Mouse (Mus musculus) 3134 (cell line): ENCODE data around the gene Gm11037.
A peak's percentile ranks its signal among the peaks of the same experiment; 100 is the strongest.

Experiments
- DNase-seq: peaks from one replicate; pipeline ENCODE4 v3.0.0-alpha.2; 2011; ENCODE audit warnings: low spot score; ENCODE audit not compliant: insufficient read length; ENCODE audit errors: extremely low read depth

Gm11037 gene

GRCm38 (mm10) chr2:131147043-131147365, 13.7 kb downstream of the Gm11037 start:
- DNase-seq: no peak

GRCm38 (mm10) chr2:131148353-131149253, 15.3 kb downstream of the Gm11037 start:
- no peak for DNase-seq

GRCm38 (mm10) chr2:131149254-131149578, 15.9 kb downstream of the Gm11037 start:
- DNase-seq: no peak

- DNase-seq: no peak
Measured at GRCm38 (mm10) chr2:131152166-131152730, 19.0 kb downstream of the Gm11037 start.

- DNase-seq: no peak
Measured at GRCm38 (mm10) chr2:131154036-131154435, 20.7 kb downstream of the Gm11037 start.

- DNase-seq: no peak
Measured at GRCm38 (mm10) chr2:131156987-131157386, 23.7 kb downstream of the Gm11037 start.

- DNase-seq: no peak
Measured at GRCm38 (mm10) chr2:131159491-131159910, 26.2 kb downstream of the Gm11037 start.

GRCm38 (mm10) chr2:131159938-131160581, 26.8 kb downstream of the Gm11037 start, which contains the start of gene 1700037H04Rik:
Gene 1700037H04Rik (minus strand): TSS chr2:131160081.
- peak; percentile 97 for DNase-seq

GRCm38 (mm10) chr2:131160671-131161111, 27.4 kb downstream of the Gm11037 start:
- DNase-seq: no peak

- no peak for DNase-seq
Measured at GRCm38 (mm10) chr2:131163924-131164323, 30.6 kb downstream of the Gm11037 start.

GRCm38 (mm10) chr2:131166172-131166571, 32.9 kb downstream of the Gm11037 start:
- no peak for DNase-seq

- DNase-seq: no peak
Measured at GRCm38 (mm10) chr2:131167984-131168383, 34.7 kb downstream of the Gm11037 start.

- no peak for DNase-seq
Measured at GRCm38 (mm10) chr2:131168914-131169313, 35.6 kb downstream of the Gm11037 start.

- DNase-seq: no peak
Measured at GRCm38 (mm10) chr2:131170936-131171335, 37.6 kb downstream of the Gm11037 start.

GRCm38 (mm10) chr2:131171401-131172104, 38.3 kb downstream of the Gm11037 start:
- DNase-seq: no peak

GRCm38 (mm10) chr2:131172322-131172721, 39.0 kb downstream of the Gm11037 start:
- no peak for DNase-seq

GRCm38 (mm10) chr2:131174700-131175099, 41.4 kb downstream of the Gm11037 start:
- peak; percentile 56 for DNase-seq

GRCm38 (mm10) chr2:131175286-131175944, 42.1 kb downstream of the Gm11037 start:
- DNase-seq: no peak

- DNase-seq: no peak
Measured at GRCm38 (mm10) chr2:131175945-131176309, 42.6 kb downstream of the Gm11037 start.

GRCm38 (mm10) chr2:131176491-131176890, 43.2 kb downstream of the Gm11037 start:
- no peak for DNase-seq

- no peak for DNase-seq
Measured at GRCm38 (mm10) chr2:131177932-131178331, 44.6 kb downstream of the Gm11037 start.
